Mouse (Mus musculus) stomach, postnatal 0 days (tissue): Measurements from ENCODE around the gene Clec11a.

Source experiments
- CTCF ChIP-seq: IDR thresholded peaks from 2 replicates; pipeline ENCODE4 v1.5.1; 2016; ENCODE audit warnings: antibody characterized with exemption, low read depth, mild to moderate bottlenecking, moderate library complexity
- EP300 ChIP-seq: optimal IDR thresholded peaks from 2 replicates; pipeline ENCODE3; 2016; ENCODE audit warnings: antibody characterized with exemption

- no peak for TF ChIP-seq EP300
- TF ChIP-seq CTCF = no peak
Observed at GRCm38 (mm10) chr7:44254930-44255329, 51.8 kb downstream of the Clec11a start.
